Mouse (Mus musculus) cerebellum, adult 9-11 months (tissue): ENCODE measurements at regions not wholly inside any gene's neighbourhood (a gene's known extent, or its start where the extent isn't known, plus 50 kb on each side); places are given as distances from the start of the nearest gene placed in this dataset.
"Not testable (repeated sequence)": the region's sequence is repeated elsewhere in the genome, so short reads cannot be mapped to it uniquely, and the experiment has no call there.

ENCODE experiments used
- DNase-seq: peaks from one replicate; pipeline ENCODE4 v3.0.0; 2022

DNA sequence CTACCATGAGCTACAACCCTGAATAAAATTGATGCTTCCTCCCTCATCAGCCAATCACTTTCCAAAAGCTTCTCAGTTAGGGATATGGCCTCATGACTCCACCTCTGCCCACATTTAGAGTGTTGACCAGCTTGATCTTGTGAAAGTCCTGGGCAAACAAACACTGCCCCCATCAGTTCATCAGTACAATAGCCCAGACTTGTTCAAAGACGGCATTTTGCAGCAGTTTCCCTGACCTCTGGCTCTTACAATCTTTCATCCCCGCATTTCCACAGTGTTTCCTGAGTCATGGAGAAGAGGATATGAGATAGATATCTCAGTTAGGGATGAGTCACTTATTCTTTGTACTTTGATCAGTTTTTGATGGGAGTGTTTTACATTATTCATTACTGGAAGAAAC is 203.5 kb upstream of the Asrgl1 start:
- DNase-seq, result not testable (repeated sequence)

DNA sequence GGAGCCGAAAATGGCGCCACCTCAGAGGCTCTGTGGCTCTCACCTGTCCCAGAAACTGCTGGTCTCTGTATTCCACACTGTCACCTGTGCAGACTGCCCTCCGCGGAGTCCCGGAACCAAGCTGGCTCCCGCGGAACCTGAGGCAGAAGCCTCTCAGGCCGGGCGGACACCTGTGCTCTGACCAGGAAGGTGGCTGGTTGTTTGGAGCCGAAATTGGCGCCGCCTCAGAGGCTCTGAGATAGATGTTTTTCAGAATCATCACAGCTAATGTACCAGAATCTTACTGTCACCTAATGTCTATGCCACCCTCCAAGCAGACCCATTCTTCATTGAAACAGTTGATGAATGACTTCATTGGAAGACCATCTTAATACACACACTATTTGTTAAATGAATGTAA is 202.0 kb upstream of the Asrgl1 start:
- not testable (repeated sequence) for DNase-seq

DNA sequence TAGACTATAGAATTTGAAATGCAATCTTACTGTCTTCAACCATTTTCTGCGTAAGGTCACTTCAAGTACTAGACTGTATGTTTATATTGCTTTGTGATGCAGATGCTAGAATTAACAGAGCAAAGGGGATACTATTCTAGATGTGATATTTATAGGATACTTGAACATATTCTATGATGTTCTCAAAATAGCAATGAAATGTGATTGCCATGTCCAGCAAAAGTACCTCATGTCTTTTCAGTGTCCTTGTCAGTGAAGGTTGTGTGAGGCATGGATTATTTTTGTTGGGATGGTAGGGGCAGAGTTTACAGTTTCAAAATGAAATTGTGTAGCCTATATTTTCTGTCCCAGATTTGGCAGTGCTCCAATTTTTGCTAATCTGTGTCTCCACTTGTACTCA is 182.5 kb upstream of the Asrgl1 start:
- not testable (repeated sequence) for DNase-seq

DNA sequence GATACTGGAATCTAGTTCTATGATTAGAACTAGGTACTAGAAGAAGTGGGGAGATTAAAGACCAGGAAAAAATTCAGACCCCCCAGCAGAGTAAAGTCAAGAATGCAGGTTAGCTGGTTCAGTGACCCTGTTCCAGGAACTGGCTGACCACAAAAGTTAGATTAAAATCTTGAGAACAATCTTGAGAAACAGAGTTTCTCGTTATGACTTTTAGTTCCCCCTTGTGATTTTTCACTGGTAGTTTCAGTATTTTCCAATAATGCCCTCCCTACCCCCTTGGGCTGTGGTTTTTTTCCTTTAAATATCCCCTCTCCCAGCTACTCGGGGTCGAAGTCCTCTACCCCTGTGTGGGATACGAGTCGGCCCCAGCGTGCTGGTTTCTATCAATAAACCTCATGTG is 180.7 kb upstream of the Asrgl1 start:
- not testable (repeated sequence) for DNase-seq

DNA sequence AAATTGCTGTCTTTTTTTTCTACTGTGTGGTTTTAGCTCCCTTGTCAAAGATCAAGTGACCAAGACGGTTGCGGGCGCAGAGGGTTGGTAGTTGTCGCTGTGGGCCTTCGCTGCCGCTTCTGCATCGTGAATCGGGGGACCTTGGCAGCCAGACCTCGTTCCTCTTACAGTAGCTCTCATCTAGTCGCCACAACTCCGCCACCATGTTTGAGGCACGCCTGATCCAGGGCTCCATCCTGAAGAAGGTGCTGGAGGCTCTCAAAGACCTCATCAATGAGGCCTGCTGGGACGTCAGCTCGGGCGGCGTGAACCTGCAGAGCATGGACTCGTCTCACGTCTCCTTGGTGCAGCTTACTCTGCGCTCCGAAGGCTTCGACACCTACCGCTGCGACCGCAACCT is 147.7 kb upstream of the Asrgl1 start:
- peak; percentile 42 for DNase-seq

DNA sequence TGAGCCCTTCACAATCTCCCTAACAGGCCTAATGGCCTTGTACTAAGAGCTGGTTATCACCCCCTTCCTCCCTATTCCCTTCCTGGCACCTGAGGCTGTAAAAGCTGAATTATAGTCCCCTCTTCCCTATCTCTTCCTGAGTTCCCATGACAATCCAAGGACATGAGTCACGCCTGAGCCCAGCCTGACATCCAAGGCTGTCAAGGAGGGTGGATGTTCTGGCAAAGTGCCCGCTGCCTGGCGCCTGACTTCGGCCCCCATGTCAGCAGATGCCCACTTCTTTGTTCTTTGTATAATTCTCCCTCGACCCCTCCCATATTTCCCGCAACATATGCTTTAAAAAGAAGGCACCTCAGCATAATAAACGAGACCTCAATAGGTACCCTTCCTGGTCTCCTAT is 99.2 kb upstream of the Asrgl1 start:
- not testable (repeated sequence) for DNase-seq
